Comparison of ENCODE assay signal across 25 mouse cellular contexts in genomic region chr3:151216764-151217502, GRCm38 (mm10).
"Had no signal": no experiment of that assay in that cellular context is flagged by ENCODE, and none has a peak within 500 bp of the region (broad histone marks: within the 10 kb centered on the region; RNA-seq: fewer than 3 reads in every experiment).

No protein-coding gene starts in this region.

- H3K27ac ChIP-seq: heart, embryonic 10.5 days; hindbrain, embryonic 10.5 days; hindbrain, embryonic 12.5 days; hindbrain, embryonic 14.5 days; intestine, embryonic 15.5 days; left cerebral cortex, adult 2 months; limb, embryonic 10.5 days; limb, embryonic 12.5 days; liver, embryonic 13.5 days; liver, embryonic 15.5 days had no signal

- DNase-seq: gastrocnemius, postnatal 25 days; heart, adult 18-20 months; heart, postnatal 10 days; heart, postnatal 4 days; kidney, adult 18-20 months; kidney, adult 8-10 months; kidney, postnatal 10 days; kidney, postnatal 25 days; kidney, postnatal 4 days; liver; liver, embryonic 13.5 days had no signal

- H3K27me3 ChIP-seq: heart, embryonic 12.5 days; hindbrain, embryonic 12.5 days; intestine, embryonic 15.5 days; limb, embryonic 12.5 days; liver, embryonic 13.5 days; liver, embryonic 15.5 days had no signal

- H3K36me3 ChIP-seq: heart, embryonic 10.5 days; heart, embryonic 12.5 days; hindbrain, embryonic 10.5 days; hindbrain, embryonic 12.5 days; intestine, embryonic 15.5 days; limb, embryonic 10.5 days; limb, embryonic 12.5 days; liver, embryonic 13.5 days; liver, embryonic 15.5 days had no signal

- H3K4me2 ChIP-seq: heart, embryonic 12.5 days; hindbrain, embryonic 12.5 days; hindbrain, embryonic 14.5 days; intestine, embryonic 15.5 days; limb, embryonic 12.5 days; liver, embryonic 11.5 days; liver, embryonic 13.5 days; liver, embryonic 15.5 days had no signal

- H3K9me3 ChIP-seq: heart, embryonic 10.5 days; heart, embryonic 12.5 days; hindbrain, embryonic 10.5 days; hindbrain, embryonic 12.5 days; intestine, embryonic 15.5 days; limb, embryonic 10.5 days; limb, embryonic 12.5 days; liver, embryonic 13.5 days; liver, embryonic 15.5 days had no signal

- ATAC-seq: hindbrain, embryonic 16.5 days; inflammation-experienced regulatory T-cells, adult 6 months; intestine, embryonic 15.5 days; intestine, postnatal 0 days had no signal

- H3K9ac ChIP-seq: heart, embryonic 12.5 days; hindbrain, embryonic 12.5 days; hindbrain, embryonic 14.5 days; intestine, embryonic 15.5 days; limb, embryonic 12.5 days; liver, embryonic 13.5 days; liver, embryonic 15.5 days had no signal

- H3K4me1 ChIP-seq: heart, embryonic 10.5 days; hindbrain, embryonic 10.5 days; hindbrain, embryonic 12.5 days; intestine, embryonic 15.5 days; limb, embryonic 12.5 days; liver, embryonic 13.5 days; liver, embryonic 15.5 days had no signal

- H3K4me3 ChIP-seq: heart, embryonic 10.5 days; heart, embryonic 12.5 days; hindbrain, embryonic 10.5 days; hindbrain, embryonic 12.5 days; intestine, embryonic 15.5 days; left cerebral cortex, adult 2 months; limb, embryonic 10.5 days; limb, embryonic 12.5 days; liver, embryonic 13.5 days; liver, embryonic 15.5 days had no signal
